Mouse (Mus musculus) kidney, embryonic 15.5 days (tissue): Measurements from ENCODE around the gene Grk6. TPM values are rescaled to one million over a fixed set of nuclear protein-coding genes. Genes with fewer than 3 reads are reported as not detected.

ENCODE experiments used
- ATAC-seq: fragments of 200-750 bp; cut with Nextera tagmentation; replicated peaks from 2 replicates; pipeline ENCODE4 v1.8.0; 2017; ENCODE audit warnings: moderate TSS enrichment; ENCODE audit not compliant: low FRiP score
- H3K27ac ChIP-seq: fragments of 300-500 bp; sonication (generic); 2 replicates; pipeline ENCODE4 v1.5.1; 2015; ENCODE audit warnings: mild to moderate bottlenecking, inconsistent platforms
- H3K27me3 ChIP-seq: fragments of 300-500 bp; sonication (generic); 2 replicates; pipeline ENCODE4 v1.6.1; 2015; ENCODE audit warnings: inconsistent platforms
- H3K36me3 ChIP-seq: fragments of 300-500 bp; sonication (generic); 2 replicates; pipeline ENCODE4 v1.6.1; 2015; ENCODE audit warnings: inconsistent platforms
- H3K4me1 ChIP-seq: fragments of 300-500 bp; sonication (generic); 2 replicates; pipeline ENCODE4 v1.6.1; 2015; ENCODE audit warnings: inconsistent platforms
- H3K4me2 ChIP-seq: fragments of 300-500 bp; sonication (generic); 2 replicates; pipeline ENCODE4 v1.6.1; 2015; ENCODE audit warnings: moderate library complexity, mild to moderate bottlenecking, inconsistent platforms
- H3K4me3 ChIP-seq: fragments of 300-500 bp; sonication (generic); replicated peaks from 2 replicates; pipeline ENCODE4 v1.5.1; 2015; ENCODE audit warnings: mild to moderate bottlenecking, inconsistent platforms
- H3K9ac ChIP-seq: fragments of 300-500 bp; sonication (generic); 2 replicates; pipeline ENCODE4 v1.6.1; 2015; ENCODE audit warnings: mild to moderate bottlenecking, inconsistent platforms
- H3K9me3 ChIP-seq: fragments of 300-500 bp; sonication (generic); replicated peaks from 2 replicates; pipeline ENCODE4 v1.6.1; 2016; ENCODE audit warnings: inconsistent platforms
- WGBS: fragments of 180-500 bp; shearing (Covaris S2); methylation state at CpG from one replicate; pipeline ENCODE4 v1.1.7; 2015; ENCODE audit warnings: mixed read lengths; 5-methylcytosine and 5-hydroxymethylcytosine counted together
- polyA plus RNA-seq: library from polyadenylated mRNA; unstranded; fragments of >200 nt; fragmentation: Nextera tagmentation; extraction: Ambion mirVana; gene quantifications from 2 replicates; pipeline ENCODE4 v1.2.1, GENCODE M21; 2015

Grk6 gene
- polyA plus RNA-seq, result 41.6 and 45.9 TPM in 2 replicates

- no peaks in the 10 kb centered on the region for H3K9me3 ChIP-seq
- WGBS, result under 1% methylated on average over 35 of the region's 35 CpGs
- H3K9ac ChIP-seq, result peak within 1 kb of the TSS; percentile 100
- peak within 1 kb of the TSS; percentile 93 for H3K4me3 ChIP-seq
- peaks cover 34% of the 10 kb centered on the region for H3K4me1 ChIP-seq
- H3K27me3 ChIP-seq, result no peaks in the 10 kb centered on the region
- H3K36me3 ChIP-seq, result peaks cover 11% of the 10 kb centered on the region
- H3K27ac ChIP-seq, result peak within 1 kb of the TSS; percentile 99
- H3K4me2 ChIP-seq, result peak within 1 kb of the TSS; percentile 79
- peak; percentile 97 for ATAC-seq
Observed at GRCm38 (mm10) chr13:55444937-55445315, at the start of gene Grk6. Gene Grk6 (plus strand): TSS chr13:55445072.

GRCm38 (mm10) chr13:55398088-55398487 lies 46.8 kb upstream of the Grk6 start, which contains the start of gene Slc34a1:
Gene Slc34a1 (plus strand): TSS chr13:55398187.
- no peaks in the 10 kb centered on the region for H3K4me1 ChIP-seq
- no peak for ATAC-seq
- H3K9ac ChIP-seq, result no peak within 1 kb of the TSS
- H3K27ac ChIP-seq, result no peak within 1 kb of the TSS
- peaks cover 7% of the 10 kb centered on the region; the same call in 1 of the 2 replicates for H3K27me3 ChIP-seq
- H3K4me3 ChIP-seq, result no peak within 1 kb of the TSS
- H3K4me2 ChIP-seq, result no peak within 1 kb of the TSS
- no peaks in the 10 kb centered on the region for H3K36me3 ChIP-seq
- H3K9me3 ChIP-seq, result no peaks in the 10 kb centered on the region
- 70% methylated on average over 1 of the region's 1 CpGs for WGBS

GRCm38 (mm10) chr13:55399300-55400038 lies 45.4 kb upstream of the Grk6 start:
- 0 out of 2 replicates have a peak, but pooled peaks have one; percentile 33 for ATAC-seq
- Histone ChIP-seq H3K9me3 (no peaks in the 10 kb centered on the region), H3K4me2 (no peak overlapping the region), H3K9ac (no peak overlapping the region), H3K4me3 (peak overlapping the region; percentile 20), H3K4me1 (no peaks in the 10 kb centered on the region), H3K27ac (no peak overlapping the region), H3K36me3 (no peaks in the 10 kb centered on the region), H3K27me3 (peaks cover 15% of the 10 kb centered on the region)
- 57% methylated on average over 5 of the region's 5 CpGs for WGBS

GRCm38 (mm10) chr13:55400039-55400346 lies 44.9 kb upstream of the Grk6 start:
- no peak for ATAC-seq
- Histone ChIP-seq H3K4me3 (peak overlapping the region; percentile 20), H3K4me1 (no peaks in the 10 kb centered on the region), H3K36me3 (no peaks in the 10 kb centered on the region), H3K27ac (no peak overlapping the region), H3K4me2 (peak overlapping the region; percentile 14; the same call in 1 of the 2 replicates), H3K27me3 (peaks cover 18% of the 10 kb centered on the region), H3K9me3 (no peaks in the 10 kb centered on the region), H3K9ac (no peak overlapping the region)
- WGBS, result 71% methylated on average over 1 of the region's 1 CpGs

GRCm38 (mm10) chr13:55403266-55403665 lies 41.6 kb upstream of the Grk6 start:
- H3K4me1 ChIP-seq, result peaks cover 10% of the 10 kb centered on the region
- WGBS, result 67% methylated on average over 7 of the region's 7 CpGs
- peaks cover 18% of the 10 kb centered on the region for H3K27me3 ChIP-seq
- H3K36me3 ChIP-seq, result no peaks in the 10 kb centered on the region
- no peaks in the 10 kb centered on the region for H3K9me3 ChIP-seq
- no peak overlapping the region for H3K4me2 ChIP-seq
- no peak for ATAC-seq
- no peak overlapping the region for H3K9ac ChIP-seq
- H3K4me3 ChIP-seq, result no peak overlapping the region
- no peak overlapping the region for H3K27ac ChIP-seq

GRCm38 (mm10) chr13:55403935-55404852 lies 40.7 kb upstream of the Grk6 start:
- Histone ChIP-seq H3K4me2 (no peak overlapping the region), H3K27me3 (peaks cover 18% of the 10 kb centered on the region), H3K27ac (no peak overlapping the region), H3K9ac (no peak overlapping the region), H3K9me3 (no peaks in the 10 kb centered on the region), H3K36me3 (no peaks in the 10 kb centered on the region), H3K4me3 (no peak overlapping the region), H3K4me1 (peaks cover 10% of the 10 kb centered on the region)
- 65% methylated on average over 15 of the region's 15 CpGs for WGBS
- no peak for ATAC-seq

- Histone ChIP-seq H3K36me3 (no peaks in the 10 kb centered on the region), H3K4me1 (peaks cover 10% of the 10 kb centered on the region), H3K27me3 (peaks cover 18% of the 10 kb centered on the region), H3K4me3 (no peak overlapping the region), H3K9ac (no peak overlapping the region), H3K4me2 (peak overlapping the region; percentile 42), H3K27ac (no peak overlapping the region), H3K9me3 (no peaks in the 10 kb centered on the region)
- peak; percentile 78 for ATAC-seq
- 12% methylated on average over 11 of the region's 11 CpGs for WGBS
Observed at GRCm38 (mm10) chr13:55404853-55405782, 39.8 kb upstream of the Grk6 start.

GRCm38 (mm10) chr13:55405783-55406390 lies 39.0 kb upstream of the Grk6 start:
- no peaks in the 10 kb centered on the region for H3K9me3 ChIP-seq
- WGBS, result 71% methylated on average over 13 of the region's 13 CpGs
- 0 out of 2 replicates have a peak, but pooled peaks have one; percentile 15 for ATAC-seq
- H3K4me3 ChIP-seq, result no peak overlapping the region
- H3K27me3 ChIP-seq, result peaks cover 14% of the 10 kb centered on the region
- 0 out of 2 replicates have a peak overlapping the region, but pooled peaks have one; percentile 42 for H3K4me2 ChIP-seq
- peaks cover 10% of the 10 kb centered on the region for H3K4me1 ChIP-seq
- H3K36me3 ChIP-seq, result no peaks in the 10 kb centered on the region
- no peak overlapping the region for H3K9ac ChIP-seq
- H3K27ac ChIP-seq, result no peak overlapping the region

- peaks cover 11% of the 10 kb centered on the region; the same call in 1 of the 2 replicates for H3K27me3 ChIP-seq
- no peaks in the 10 kb centered on the region for H3K9me3 ChIP-seq
- H3K9ac ChIP-seq, result no peak overlapping the region
- H3K4me2 ChIP-seq, result no peak overlapping the region
- 83% methylated on average over 4 of the region's 4 CpGs for WGBS
- no peak for ATAC-seq
- H3K36me3 ChIP-seq, result no peaks in the 10 kb centered on the region
- H3K4me3 ChIP-seq, result no peak overlapping the region
- H3K4me1 ChIP-seq, result peaks cover 10% of the 10 kb centered on the region
- no peak overlapping the region for H3K27ac ChIP-seq
Observed at GRCm38 (mm10) chr13:55407341-55407740, 37.5 kb upstream of the Grk6 start.

GRCm38 (mm10) chr13:55408546-55409120 lies 36.2 kb upstream of the Grk6 start:
- Histone ChIP-seq H3K9ac (no peak overlapping the region), H3K4me2 (no peak overlapping the region), H3K4me3 (no peak overlapping the region), H3K36me3 (no peaks in the 10 kb centered on the region), H3K4me1 (peaks cover 10% of the 10 kb centered on the region), H3K27ac (no peak overlapping the region), H3K9me3 (no peaks in the 10 kb centered on the region), H3K27me3 (peaks cover 18% of the 10 kb centered on the region; the same call in 1 of the 2 replicates)
- whole genome bisulfite sequencing, result 85% methylated on average over 19 of the region's 19 CpGs
- ATAC-seq, result no peak

GRCm38 (mm10) chr13:55411826-55412225 lies 33.0 kb upstream of the Grk6 start:
- no peaks in the 10 kb centered on the region for H3K9me3 ChIP-seq
- no peak overlapping the region for H3K9ac ChIP-seq
- peaks cover 22% of the 10 kb centered on the region for H3K27me3 ChIP-seq
- no peaks in the 10 kb centered on the region for H3K36me3 ChIP-seq
- peaks cover 8% of the 10 kb centered on the region for H3K4me1 ChIP-seq
- H3K27ac ChIP-seq, result no peak overlapping the region
- no peak overlapping the region for H3K4me2 ChIP-seq
- no peak overlapping the region for H3K4me3 ChIP-seq
- no peak for ATAC-seq
- 63% methylated on average over 7 of the region's 7 CpGs for WGBS
